Mouse (Mus musculus) erythroblast, embryonic 14.5 days (primary cell): ENCODE results near the gene Tal1. TPM values are rescaled to one million over a fixed set of nuclear protein-coding genes. Genes with fewer than 3 reads are reported as not detected.
A peak's percentile ranks its signal among the peaks of the same experiment; 100 is the strongest.

Experiments
- H3K27me3 ChIP-seq: 2 replicates; pipeline ENCODE4 v1.6.1; 2012; ENCODE audit warnings: inconsistent platforms; ENCODE audit not compliant: control insufficient read depth
- H3K36me3 ChIP-seq: 2 replicates; pipeline ENCODE4 v1.6.1; 2012; ENCODE audit warnings: mild to moderate bottlenecking, inconsistent platforms; ENCODE audit not compliant: control insufficient read depth
- H3K4me1 ChIP-seq: 2 replicates; pipeline ENCODE4 v1.6.1; 2012; ENCODE audit warnings: inconsistent platforms; ENCODE audit not compliant: control insufficient read depth
- H3K4me3 ChIP-seq: replicated peaks from 2 replicates; pipeline ENCODE3; 2012; ENCODE audit warnings: moderate library complexity, mild to moderate bottlenecking, inconsistent platforms
- H3K9me3 ChIP-seq: 2 replicates; pipeline ENCODE4 v1.6.1; 2012; ENCODE audit warnings: low read length, inconsistent platforms, mixed read lengths; ENCODE audit not compliant: control insufficient read depth
- GATA1 ChIP-seq: IDR thresholded peaks from 2 replicates; pipeline ENCODE4 v1.6.1; 2012; ENCODE audit warnings: low read length, inconsistent platforms, mixed read lengths
- TAL1 ChIP-seq: IDR thresholded peaks from 3 replicates; pipeline ENCODE4 v1.6.1; 2012; ENCODE audit warnings: low read length, inconsistent platforms, mixed read lengths
- polyA plus RNA-seq: library from polyadenylated mRNA; stranded (reverse); fragments of >175 nt; gene quantifications from 2 replicates; pipeline ENCODE4 v1.2.3, GENCODE M21; 2012

The Tal1 gene
- polyA plus RNA-seq, 1 experiment = 98.0 TPM

DNA sequence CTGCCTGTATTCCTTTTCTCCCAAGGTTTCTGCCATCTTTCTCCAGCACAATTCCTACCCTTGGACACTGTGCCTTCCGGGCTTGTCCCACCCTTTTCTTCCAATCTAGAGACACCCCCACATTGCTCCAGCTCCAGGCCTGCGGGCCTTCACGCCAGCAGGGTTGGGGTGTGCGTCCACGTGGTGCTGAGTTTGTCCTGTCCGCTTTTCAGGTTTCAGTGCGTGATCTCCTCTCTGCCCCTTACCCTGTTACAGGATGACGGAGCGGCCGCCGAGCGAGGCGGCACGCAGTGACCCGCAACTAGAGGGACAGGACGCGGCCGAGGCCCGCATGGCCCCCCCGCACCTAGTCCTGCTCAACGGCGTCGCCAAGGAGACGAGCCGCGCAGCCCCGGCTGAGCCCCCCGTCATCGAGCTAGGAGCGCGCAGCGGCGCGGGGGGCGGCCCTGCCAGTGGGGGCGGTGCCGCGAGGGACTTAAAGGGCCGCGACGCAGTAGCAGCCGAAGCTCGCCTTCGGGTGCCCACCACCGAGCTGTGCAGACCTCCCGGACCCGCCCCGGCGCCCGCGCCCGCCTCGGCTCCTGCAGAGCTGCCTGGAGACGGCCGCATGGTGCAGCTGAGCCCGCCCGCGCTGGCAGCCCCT, 6.8 kb downstream of the Tal1 start:
- TF ChIP-seq GATA1 = no peak
- no peak for TF ChIP-seq TAL1
- Histone ChIP-seq H3K27me3 (peaks cover 42% of the 10 kb centered on the region), H3K4me1 (peaks cover 57% of the 10 kb centered on the region), H3K9me3 (no peaks in the 10 kb centered on the region), H3K4me3 (peak overlapping the region; percentile 99), H3K36me3 (peaks cover 99% of the 10 kb centered on the region)

GRCm38 (mm10) chr4:115063518-115064239, 7.5 kb downstream of the Tal1 start:
- H3K9me3 ChIP-seq = no peaks in the 10 kb centered on the region
- TF ChIP-seq GATA1 (no peak), TAL1 (no peak)
- peaks cover 42% of the 10 kb centered on the region for H3K27me3 ChIP-seq
- peaks cover 99% of the 10 kb centered on the region for H3K36me3 ChIP-seq
- peaks cover 64% of the 10 kb centered on the region for H3K4me1 ChIP-seq
- peak overlapping the region; percentile 99 for H3K4me3 ChIP-seq

- Histone ChIP-seq H3K27me3 (no peaks in the 10 kb centered on the region; the same call in 1 of the 2 replicates), H3K9me3 (no peaks in the 10 kb centered on the region), H3K4me3 (no peak overlapping the region), H3K36me3 (peaks cover 71% of the 10 kb centered on the region), H3K4me1 (peaks cover 67% of the 10 kb centered on the region)
- TF ChIP-seq GATA1 = no peak
- no peak for TF ChIP-seq TAL1
Measured at GRCm38 (mm10) chr4:115071668-115072067, 15.4 kb downstream of the Tal1 start.

DNA sequence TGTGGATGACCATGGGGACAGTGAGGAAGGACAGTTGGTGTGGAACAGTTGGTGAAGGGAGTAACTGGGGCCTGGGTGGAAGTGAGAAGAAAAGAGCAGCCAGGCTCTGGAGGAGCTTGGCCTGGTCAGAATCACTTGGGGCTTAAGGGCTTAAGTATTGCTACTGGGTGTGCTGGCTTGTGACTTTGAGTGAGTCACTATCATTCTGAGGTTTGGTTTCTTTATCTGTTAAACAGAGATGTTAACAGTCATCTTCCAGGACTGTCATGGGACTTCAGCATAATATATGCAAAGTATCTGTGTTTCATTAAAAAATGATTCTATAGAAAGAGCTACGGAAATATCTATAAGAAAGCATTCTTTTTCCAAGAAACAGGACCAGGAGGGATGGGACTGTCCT, 18.6 kb downstream of the Tal1 start:
- peaks cover 52% of the 10 kb centered on the region for H3K4me1 ChIP-seq
- H3K4me3 ChIP-seq = no peak overlapping the region
- no peaks in the 10 kb centered on the region for H3K27me3 ChIP-seq
- TF ChIP-seq GATA1 = no peak
- no peaks in the 10 kb centered on the region for H3K9me3 ChIP-seq
- peaks cover 40% of the 10 kb centered on the region for H3K36me3 ChIP-seq

GRCm38 (mm10) chr4:115075204-115075915, 19.1 kb downstream of the Tal1 start:
- no peaks in the 10 kb centered on the region for H3K9me3 ChIP-seq
- no peak overlapping the region for H3K4me3 ChIP-seq
- H3K36me3 ChIP-seq = peaks cover 34% of the 10 kb centered on the region
- no peaks in the 10 kb centered on the region for H3K27me3 ChIP-seq
- TF ChIP-seq GATA1 (no peak), TAL1 (no peak)
- peaks cover 50% of the 10 kb centered on the region for H3K4me1 ChIP-seq

DNA sequence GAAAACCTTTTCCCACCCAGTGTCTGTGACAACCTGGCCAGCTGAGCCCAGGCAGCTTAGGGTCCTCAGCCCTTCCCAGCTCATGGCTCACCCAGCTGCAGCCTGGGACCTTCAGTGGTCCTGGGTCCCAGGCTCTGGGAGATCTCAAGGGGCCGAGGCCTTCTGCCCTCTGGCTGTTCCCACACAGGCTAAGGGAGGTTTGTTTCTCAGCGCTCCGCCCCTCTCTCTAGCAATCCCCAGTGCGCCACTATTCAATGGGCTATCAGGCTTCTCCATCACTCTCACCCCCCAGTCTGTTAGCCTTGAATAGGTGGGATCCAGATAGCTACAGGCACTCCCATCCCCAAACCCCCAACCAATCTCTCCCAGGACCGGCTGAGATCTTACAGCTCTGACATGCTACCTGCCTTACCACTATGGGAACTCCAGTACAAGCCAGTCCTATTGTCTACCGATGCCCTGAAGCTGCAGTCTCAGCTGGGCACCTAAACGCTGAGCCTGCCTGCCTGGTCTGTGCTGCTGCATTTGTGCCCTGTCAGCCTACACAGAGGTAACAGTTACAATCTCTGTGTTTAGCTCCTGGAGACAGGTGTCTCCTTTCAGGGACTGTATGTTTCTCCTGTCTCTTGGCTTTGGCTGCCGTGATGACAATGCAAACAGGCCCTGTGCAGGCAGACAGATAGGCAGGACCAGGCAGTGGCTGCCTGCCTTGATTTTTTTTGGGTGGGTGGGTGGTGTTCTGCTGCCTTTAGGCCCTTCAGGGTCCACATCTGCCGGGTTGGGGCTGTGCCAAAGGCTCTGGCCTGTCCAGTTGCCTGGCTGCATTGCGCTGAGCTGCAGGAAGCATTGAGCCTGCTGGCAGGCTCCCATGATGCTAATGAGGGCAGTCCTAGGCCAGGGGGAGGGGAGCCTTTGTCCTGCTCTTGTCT, 22.9 kb downstream of the Tal1 start:
- TF ChIP-seq GATA1 = no peak
- no peak for TF ChIP-seq TAL1
- Histone ChIP-seq H3K4me1 (peaks cover 56% of the 10 kb centered on the region), H3K4me3 (no peak overlapping the region), H3K36me3 (0 out of 2 replicates have a peak, but pooled peaks cover under 1% of the 10 kb centered on the region), H3K27me3 (no peaks in the 10 kb centered on the region), H3K9me3 (no peaks in the 10 kb centered on the region)

GRCm38 (mm10) chr4:115079821-115080349, 23.7 kb downstream of the Tal1 start:
- TF ChIP-seq TAL1 (no peak), GATA1 (no peak)
- Histone ChIP-seq H3K4me1 (peaks cover 57% of the 10 kb centered on the region), H3K9me3 (no peaks in the 10 kb centered on the region), H3K36me3 (no peaks in the 10 kb centered on the region), H3K4me3 (no peak overlapping the region), H3K27me3 (no peaks in the 10 kb centered on the region)

DNA sequence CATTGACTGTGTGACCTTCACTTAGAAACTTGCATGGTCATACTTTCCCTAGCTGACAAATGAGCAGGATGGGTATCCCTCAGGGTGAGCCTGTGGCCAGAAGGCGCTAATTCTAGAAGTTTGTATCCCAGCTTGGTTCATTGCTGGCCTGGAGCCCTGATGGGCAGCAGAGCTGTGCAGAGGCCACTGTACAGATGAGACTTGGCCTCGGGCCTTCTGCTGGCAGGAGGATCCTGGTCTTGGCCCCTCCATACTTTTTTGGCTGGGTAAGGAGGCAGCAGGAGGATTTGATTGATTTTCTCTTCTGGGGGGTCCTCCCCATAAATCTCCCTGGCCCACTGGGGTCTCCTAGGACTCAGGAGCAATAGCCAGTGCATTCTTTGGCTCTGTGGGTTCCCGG, 26.8 kb downstream of the Tal1 start:
- no peaks in the 10 kb centered on the region for H3K9me3 ChIP-seq
- H3K27me3 ChIP-seq = peaks cover 2% of the 10 kb centered on the region; the same call in 1 of the 2 replicates
- no peaks in the 10 kb centered on the region for H3K36me3 ChIP-seq
- peaks cover 74% of the 10 kb centered on the region for H3K4me1 ChIP-seq
- no peak for TF ChIP-seq GATA1
- no peak for TF ChIP-seq TAL1
- no peak overlapping the region for H3K4me3 ChIP-seq
